Mouse (Mus musculus): ENCODE data around the gene Fscn1. TPM values are rescaled to one million over a fixed set of nuclear protein-coding genes. Genes with fewer than 3 reads are reported as not detected.

Fscn1 gene
- polyA plus RNA-seq, 1 experiment from 2014 or later, result 37.1 TPM

DNA sequence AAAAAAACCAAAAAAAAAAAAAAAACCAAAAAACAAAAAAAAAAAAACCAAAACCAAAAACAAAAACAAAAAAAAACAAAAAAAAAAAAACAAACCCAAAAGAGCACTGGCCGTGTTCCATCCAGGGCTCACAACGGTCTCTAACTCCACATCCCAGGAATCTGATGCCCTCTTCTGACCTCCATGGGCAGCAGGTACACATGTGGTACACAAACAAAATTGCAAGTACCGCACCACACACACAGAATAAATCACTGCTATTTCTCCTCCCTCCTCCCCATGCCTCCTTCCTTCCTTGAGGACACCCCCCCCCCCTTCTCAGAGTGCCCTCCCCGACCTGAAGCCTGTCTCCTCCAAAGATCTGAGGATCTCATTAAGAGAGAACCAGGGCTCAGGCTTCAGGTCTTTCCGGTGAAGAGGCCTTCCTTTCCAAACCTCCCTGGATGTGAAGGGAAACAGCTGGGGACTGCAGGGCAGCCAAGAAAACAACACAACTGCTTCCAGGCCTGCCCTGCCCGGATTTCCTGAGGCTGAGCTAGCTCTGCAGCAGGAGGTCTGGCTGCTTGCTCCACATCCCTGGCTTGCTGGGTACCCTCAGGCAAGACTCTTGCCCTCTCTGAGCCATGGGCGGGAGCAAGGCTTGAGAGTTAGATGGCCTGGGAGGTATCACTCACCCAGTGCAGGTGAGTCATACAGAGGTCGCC, 15.0 kb upstream of the Fscn1 start:
- Histone ChIP-seq H3K27me3 (replicated peaks; ENCODE audit: control insufficient read depth, insufficient read depth, low read length) (no peaks in the 10 kb centered on the region), H3K27ac (ENCODE audit: low read depth, low read length) (no peak overlapping the region), H3K9me3 (ENCODE audit: control insufficient read depth) (no peaks in the 10 kb centered on the region), H3K4me1 (replicated peaks; ENCODE audit: control insufficient read depth, insufficient read depth, low read length) (no peaks in the 10 kb centered on the region), H3K9ac (ENCODE audit: low read depth, low read length) (no peak overlapping the region), H3K4me3 (ENCODE audit: low read depth, low read length) (no peak overlapping the region), H3K36me3 (ENCODE audit: control insufficient read depth, insufficient read depth) (no peaks in the 10 kb centered on the region), H3K4me2 (replicated peaks; ENCODE audit: low read depth) (no peak overlapping the region)
- no peak for TF ChIP-seq CTCF (IDR thresholded peaks at IDR 0.05; ENCODE audit: low read depth)
- ATAC-seq, result no peak
- WGBS, result 67% methylated on average over 8 of the region's 8 CpGs

- no peaks in the 10 kb centered on the region for H3K9me3 ChIP-seq (ENCODE audit: control insufficient read depth)
- no peak for ATAC-seq
- no peak overlapping the region for H3K9ac ChIP-seq (ENCODE audit: low read depth, low read length)
- H3K4me2 ChIP-seq (replicated peaks; ENCODE audit: low read depth), result no peak overlapping the region
- no peak overlapping the region for H3K27ac ChIP-seq (ENCODE audit: low read depth, low read length)
- H3K27me3 ChIP-seq (replicated peaks; ENCODE audit: control insufficient read depth, insufficient read depth, low read length), result no peaks in the 10 kb centered on the region
- H3K36me3 ChIP-seq (ENCODE audit: control insufficient read depth, insufficient read depth), result no peaks in the 10 kb centered on the region
- no peak overlapping the region for H3K4me3 ChIP-seq (ENCODE audit: low read depth, low read length)
- no peaks in the 10 kb centered on the region for H3K4me1 ChIP-seq (replicated peaks; ENCODE audit: control insufficient read depth, insufficient read depth, low read length)
- 45% methylated on average over 7 of the region's 7 CpGs for WGBS
- TF ChIP-seq CTCF (IDR thresholded peaks at IDR 0.05; ENCODE audit: low read depth), result no peak
Observed at GRCm38 (mm10) chr5:142947460-142947859, 12.7 kb upstream of the Fscn1 start.

GRCm38 (mm10) chr5:142949580-142949979, 10.6 kb upstream of the Fscn1 start:
- no peak overlapping the region for H3K9ac ChIP-seq (ENCODE audit: low read depth, low read length)
- no peak for TF ChIP-seq CTCF (IDR thresholded peaks at IDR 0.05; ENCODE audit: low read depth)
- WGBS, result 51% methylated on average over 6 of the region's 6 CpGs
- no peaks in the 10 kb centered on the region for H3K9me3 ChIP-seq (ENCODE audit: control insufficient read depth)
- H3K4me3 ChIP-seq (ENCODE audit: low read depth, low read length), result no peak overlapping the region
- H3K27ac ChIP-seq (ENCODE audit: low read depth, low read length), result no peak overlapping the region
- ATAC-seq, result no peak
- no peak overlapping the region for H3K4me2 ChIP-seq (replicated peaks; ENCODE audit: low read depth)
- no peaks in the 10 kb centered on the region for H3K4me1 ChIP-seq (replicated peaks; ENCODE audit: control insufficient read depth, insufficient read depth, low read length)
- no peaks in the 10 kb centered on the region for H3K36me3 ChIP-seq (ENCODE audit: control insufficient read depth, insufficient read depth)
- H3K27me3 ChIP-seq (replicated peaks; ENCODE audit: control insufficient read depth, insufficient read depth, low read length), result no peaks in the 10 kb centered on the region

- no peak for ATAC-seq
- no peaks in the 10 kb centered on the region for H3K27me3 ChIP-seq (replicated peaks; ENCODE audit: control insufficient read depth, insufficient read depth, low read length)
- no peak overlapping the region for H3K4me3 ChIP-seq (ENCODE audit: low read depth, low read length)
- H3K9me3 ChIP-seq (ENCODE audit: control insufficient read depth), result no peaks in the 10 kb centered on the region
- no peaks in the 10 kb centered on the region for H3K36me3 ChIP-seq (ENCODE audit: control insufficient read depth, insufficient read depth)
- no peak for TF ChIP-seq CTCF (IDR thresholded peaks at IDR 0.05; ENCODE audit: low read depth)
- no peak overlapping the region for H3K27ac ChIP-seq (ENCODE audit: low read depth, low read length)
- no peak overlapping the region for H3K4me2 ChIP-seq (replicated peaks; ENCODE audit: low read depth)
- no peak overlapping the region for H3K9ac ChIP-seq (ENCODE audit: low read depth, low read length)
- H3K4me1 ChIP-seq (replicated peaks; ENCODE audit: control insufficient read depth, insufficient read depth, low read length), result no peaks in the 10 kb centered on the region
- 82% methylated on average over 6 of the region's 6 CpGs for WGBS
Observed at GRCm38 (mm10) chr5:142950405-142950804, 9.7 kb upstream of the Fscn1 start.

- ATAC-seq, result no peak
- H3K9ac ChIP-seq (ENCODE audit: low read depth, low read length), result no peak overlapping the region
- WGBS, result 80% methylated on average over 3 of the region's 3 CpGs
- no peak for TF ChIP-seq CTCF (IDR thresholded peaks at IDR 0.05; ENCODE audit: low read depth)
- no peaks in the 10 kb centered on the region for H3K4me1 ChIP-seq (replicated peaks; ENCODE audit: control insufficient read depth, insufficient read depth, low read length)
- no peaks in the 10 kb centered on the region for H3K27me3 ChIP-seq (replicated peaks; ENCODE audit: control insufficient read depth, insufficient read depth, low read length)
- no peak overlapping the region for H3K4me3 ChIP-seq (ENCODE audit: low read depth, low read length)
- no peak overlapping the region for H3K27ac ChIP-seq (ENCODE audit: low read depth, low read length)
- no peaks in the 10 kb centered on the region for H3K9me3 ChIP-seq (ENCODE audit: control insufficient read depth)
- no peak overlapping the region for H3K4me2 ChIP-seq (replicated peaks; ENCODE audit: low read depth)
- no peaks in the 10 kb centered on the region for H3K36me3 ChIP-seq (ENCODE audit: control insufficient read depth, insufficient read depth)
Observed at GRCm38 (mm10) chr5:142953641-142954040, 6.5 kb upstream of the Fscn1 start.

GRCm38 (mm10) chr5:142956956-142957703, 3.0 kb upstream of the Fscn1 start:
- no peaks in the 10 kb centered on the region; the same call in 1 of the 2 replicates for H3K4me1 ChIP-seq (replicated peaks; ENCODE audit: control insufficient read depth, insufficient read depth, low read length)
- no peak overlapping the region for H3K4me3 ChIP-seq (ENCODE audit: low read depth, low read length)
- no peak overlapping the region for H3K27ac ChIP-seq (ENCODE audit: low read depth, low read length)
- peaks cover 22% of the 10 kb centered on the region for H3K27me3 ChIP-seq (replicated peaks; ENCODE audit: control insufficient read depth, insufficient read depth, low read length)
- H3K4me2 ChIP-seq (replicated peaks; ENCODE audit: low read depth), result no peak overlapping the region
- H3K9ac ChIP-seq (ENCODE audit: low read depth, low read length), result no peak overlapping the region
- 66% methylated on average over 6 of the region's 6 CpGs for WGBS
- no peak for ATAC-seq
- H3K9me3 ChIP-seq (ENCODE audit: control insufficient read depth), result no peaks in the 10 kb centered on the region
- no peak for TF ChIP-seq CTCF (IDR thresholded peaks at IDR 0.05; ENCODE audit: low read depth)
- no peaks in the 10 kb centered on the region for H3K36me3 ChIP-seq (ENCODE audit: control insufficient read depth, insufficient read depth)

All from intestine, postnatal 0 days (tissue).